Mouse (Mus musculus): Measurements from ENCODE around the gene Rgs13. TPM values are rescaled to one million over a fixed set of nuclear protein-coding genes. Genes with fewer than 3 reads are reported as not detected.

Rgs13 gene
- not detected for total RNA-seq (2021)

GRCm38 (mm10) chr1:144177166-144177565 is at the start of gene Rgs13:
Gene Rgs13, minus strand, starts transcription at chr1:144177372.
- no peak for DNase-seq
- intact Hi-C loops (cut with DNase I), result no loop called here

- intact Hi-C loops (cut with DNase I), result no loop called here
- DNase-seq, result no peak
Measured at GRCm38 (mm10) chr1:144215230-144215629, 38.1 kb upstream of the Rgs13 start.

GRCm38 (mm10) chr1:144210912-144211311 is 33.7 kb upstream of the Rgs13 start:
- no peak for DNase-seq
- intact Hi-C loops (cut with DNase I), result no loop called here

GRCm38 (mm10) chr1:144206281-144207061 is 29.3 kb upstream of the Rgs13 start:
- intact Hi-C loops (cut with DNase I), result loop anchor here (10.0 kb wide), 1 partner anchor 202 kb away; the partner anchor contains the start of gene Rgs2

GRCm38 (mm10) chr1:144204766-144205165 is 27.6 kb upstream of the Rgs13 start:
- no peak for DNase-seq
- intact Hi-C loops (cut with DNase I), result loop anchor here (5.0 to 10.0 kb wide), 2 partner anchors 200 to 392 kb away; partner anchors contain the start of gene Rgs2

More at GRCm38 (mm10) chr1:144206281-144207061, 29.3 kb upstream of the Rgs13 start:
- DNase-seq, result no peak

- DNase-seq, result no peak
Measured at GRCm38 (mm10) chr1:144202939-144203338, 25.8 kb upstream of the Rgs13 start.

GRCm38 (mm10) chr1:144200496-144200895 is 23.3 kb upstream of the Rgs13 start:
- peak; percentile 5 to 13 for DNase-seq
- intact Hi-C loops (cut with DNase I), result loop anchor here (5.0 to 10.0 kb wide), 2 partner anchors 196 to 388 kb away; partner anchors contain the start of gene Rgs2

More at GRCm38 (mm10) chr1:144202939-144203338, 25.8 kb upstream of the Rgs13 start:
- intact Hi-C loops (cut with DNase I), result loop anchor here (5.0 to 10.0 kb wide), 2 partner anchors 198 to 391 kb away; partner anchors contain the start of gene Rgs2

- intact Hi-C loops (cut with DNase I), result loop anchor here (5.0 kb wide), 2 partner anchors 43 to 153 kb away; no protein-coding TSS in a partner anchor
- no peak for DNase-seq
Measured at GRCm38 (mm10) chr1:144199538-144199937, 22.4 kb upstream of the Rgs13 start.

- intact Hi-C loops (cut with DNase I), result loop anchor here (5.0 kb wide), 2 partner anchors 45 to 155 kb away; no protein-coding TSS in a partner anchor
- peak; percentile 50 to 65 for DNase-seq
Measured at GRCm38 (mm10) chr1:144197684-144198083, 20.5 kb upstream of the Rgs13 start.

GRCm38 (mm10) chr1:144186655-144187396 is 9.7 kb upstream of the Rgs13 start:
- intact Hi-C loops (cut with DNase I), result no loop called here

GRCm38 (mm10) chr1:144184955-144185715 is 8.0 kb upstream of the Rgs13 start:
- DNase-seq, result no peak
- intact Hi-C loops (cut with DNase I), result no loop called here

More at GRCm38 (mm10) chr1:144186655-144187396, 9.7 kb upstream of the Rgs13 start:
- DNase-seq, result no peak

GRCm38 (mm10) chr1:144183622-144184021 is 6.5 kb upstream of the Rgs13 start:
- intact Hi-C loops (cut with DNase I), result no loop called here
- DNase-seq, result no peak

GRCm38 (mm10) chr1:144179559-144179958 is 2.4 kb upstream of the Rgs13 start:
- no peak for DNase-seq
- intact Hi-C loops (cut with DNase I), result no loop called here

GRCm38 (mm10) chr1:144178281-144178957 is 1.2 kb upstream of the Rgs13 start:
- intact Hi-C loops (cut with DNase I), result no loop called here
- no peak for DNase-seq

- intact Hi-C loops (cut with DNase I), result no loop called here
- no peak for DNase-seq
Measured at GRCm38 (mm10) chr1:144177620-144178019, 448 bp upstream of the Rgs13 start.

- no peak for DNase-seq
- intact Hi-C loops (cut with DNase I), result no loop called here
Measured at GRCm38 (mm10) chr1:144174760-144175159, 2.4 kb downstream of the Rgs13 start.

- no peak for DNase-seq
Measured at GRCm38 (mm10) chr1:144173568-144174036, 3.6 kb downstream of the Rgs13 start.

GRCm38 (mm10) chr1:144168921-144169320 is 8.3 kb downstream of the Rgs13 start:
- DNase-seq, result no peak
- intact Hi-C loops (cut with DNase I), result no loop called here

More at GRCm38 (mm10) chr1:144173568-144174036, 3.6 kb downstream of the Rgs13 start:
- intact Hi-C loops (cut with DNase I), result no loop called here

GRCm38 (mm10) chr1:144167761-144168160 is 9.4 kb downstream of the Rgs13 start:
- intact Hi-C loops (cut with DNase I), result no loop called here
- DNase-seq, result no peak

GRCm38 (mm10) chr1:144166897-144167296 is 10.3 kb downstream of the Rgs13 start:
- intact Hi-C loops (cut with DNase I), result no loop called here
- no peak for DNase-seq

Measured in heart, postnatal 10 days (tissue).